Mouse (Mus musculus) cerebellum, adult 2 months (tissue): ENCODE measurements around the gene Gm49355.

Source experiments
- CTCF ChIP-seq: fragments of 200-500 bp; IDR thresholded peaks from 2 replicates; pipeline ENCODE4 v1.5.1; 2011; ENCODE audit warnings: low read depth, mild to moderate bottlenecking, control low read depth, low read length, moderate library complexity, borderline replicate concordance; ENCODE audit not compliant: insufficient read depth
- POLR2A ChIP-seq: fragments of 200-500 bp; IDR thresholded peaks from 2 replicates; pipeline ENCODE4 v1.6.1; 2011; ENCODE audit warnings: low read length, control low read depth, borderline replicate concordance; ENCODE audit not compliant: insufficient read depth

GRCm38 (mm10) chr14:12345241-12345921, 61.6 kb downstream of the Gm49355 start:
- TF ChIP-seq CTCF (no peak), POLR2A (no peak)
